Mouse (Mus musculus) cerebellum, postnatal 25 days (tissue): ENCODE results near the gene Gm38392.
A peak's percentile ranks its signal among the peaks of the same experiment; 100 is the strongest.
"Not testable (repeated sequence)": the region's sequence is repeated elsewhere in the genome, so short reads cannot be mapped to it uniquely, and the experiment has no call there.

Source experiments
- DNase-seq, 2 experiments: peaks; one replicate each; pipeline ENCODE4 v3.0.0; 2021; ENCODE audit warnings: mixed read lengths in 2 of 2

Gene Gm38392

GRCm38 (mm10) chr3:88287110-88287509 lies at the start of gene Gm38392:
Gm38392 (minus strand) TSS chr3:88287210.
- no peak for DNase-seq

- peak; percentile 97 to 98 for DNase-seq
These were observed 49.3 kb upstream of the Gm38392 start, which contains the start of the genes Tmem79 and Smg5 for GRCm38 (mm10) chr3:88336058-88337013. Tmem79 (minus strand) TSS chr3:88336148. Smg5 (plus strand) TSS chr3:88336260.

- DNase-seq = no peak
These were observed 48.5 kb upstream of the Gm38392 start for GRCm38 (mm10) chr3:88335436-88336053.

- no peak for DNase-seq
These were observed 48.0 kb upstream of the Gm38392 start for GRCm38 (mm10) chr3:88334902-88335435.

GRCm38 (mm10) chr3:88334029-88334658 lies 47.1 kb upstream of the Gm38392 start:
- DNase-seq = no peak

- DNase-seq = peak in 1 of 2 experiments; percentile 68
These were observed 44.3 kb upstream of the Gm38392 start for GRCm38 (mm10) chr3:88331282-88331681.

- no peak for DNase-seq
These were observed 41.9 kb upstream of the Gm38392 start for GRCm38 (mm10) chr3:88328956-88329355.

- peak; percentile 71 to 81 for DNase-seq
These were observed 38.0 kb upstream of the Gm38392 start, which contains the start of gene Glmp for GRCm38 (mm10) chr3:88324951-88325405. Glmp (plus strand) TSS chr3:88325023.

GRCm38 (mm10) chr3:88299172-88299571 lies 12.2 kb upstream of the Gm38392 start:
- DNase-seq = no peak

GRCm38 (mm10) chr3:88297321-88297851 lies 10.4 kb upstream of the Gm38392 start:
- DNase-seq = no peak

GRCm38 (mm10) chr3:88296561-88297318 lies 9.7 kb upstream of the Gm38392 start, which contains the start of the genes Tsacc and Cct3:
Tsacc (minus strand) TSS chr3:88296999.
Cct3 (plus strand) TSS chr3:88297116.
- DNase-seq = peak; percentile 95 to 97

GRCm38 (mm10) chr3:88296110-88296560 lies 9.1 kb upstream of the Gm38392 start:
- DNase-seq = no peak

GRCm38 (mm10) chr3:88295272-88295671 lies 8.3 kb upstream of the Gm38392 start:
- not testable (repeated sequence) for DNase-seq

- peak; percentile 11 to 31 for DNase-seq
These were observed 5.0 kb upstream of the Gm38392 start for GRCm38 (mm10) chr3:88291970-88292369.

GRCm38 (mm10) chr3:88288133-88288713 lies 1.2 kb upstream of the Gm38392 start:
- DNase-seq = not testable (repeated sequence)

- not testable (repeated sequence) for DNase-seq
These were observed 1.5 kb downstream of the Gm38392 start for GRCm38 (mm10) chr3:88285565-88285895.

- DNase-seq = not testable (repeated sequence)
These were observed 2.0 kb downstream of the Gm38392 start for GRCm38 (mm10) chr3:88284815-88285564.

- not testable (repeated sequence) for DNase-seq
These were observed 5.7 kb downstream of the Gm38392 start for GRCm38 (mm10) chr3:88281141-88281916.

GRCm38 (mm10) chr3:88280035-88280434 lies 7.0 kb downstream of the Gm38392 start:
- DNase-seq = no peak
